Mouse (Mus musculus) small intestine, adult 2 months (tissue): ENCODE results near the gene Gm10999. TPM values are rescaled to one million over a fixed set of nuclear protein-coding genes. Genes with fewer than 3 reads are reported as not detected.
"Not testable (repeated sequence)": the region's sequence is repeated elsewhere in the genome, so short reads cannot be mapped to it uniquely, and the experiment has no call there.

Experiments
- H3K27ac ChIP-seq: fragments of 200-500 bp; 2 replicates; pipeline ENCODE4 v1.5.1; 2012; ENCODE audit warnings: low read depth, low read length, control low read depth, inconsistent platforms; ENCODE audit not compliant: insufficient read depth
- H3K27me3 ChIP-seq: fragments of 200-500 bp; 2 replicates; pipeline ENCODE4 v1.6.1; 2012; ENCODE audit warnings: mild to moderate bottlenecking, moderate library complexity, low read length, inconsistent platforms; ENCODE audit not compliant: control insufficient read depth, insufficient read depth
- H3K36me3 ChIP-seq: fragments of 200-500 bp; 2 replicates; pipeline ENCODE4 v1.6.1; 2012; ENCODE audit warnings: mild to moderate bottlenecking, low read length, control low read depth, inconsistent platforms; ENCODE audit not compliant: control insufficient read depth, insufficient read depth
- H3K4me1 ChIP-seq: fragments of 200-500 bp; 2 replicates; pipeline ENCODE4 v1.6.1; 2012; ENCODE audit warnings: low read length, inconsistent platforms, mixed read lengths; ENCODE audit not compliant: control insufficient read depth, insufficient read depth, insufficient read length
- H3K4me3 ChIP-seq: fragments of 200-500 bp; 2 replicates; pipeline ENCODE4 v1.5.1; 2012; ENCODE audit warnings: low read depth, mild to moderate bottlenecking, control low read depth, inconsistent platforms, low read length, moderate library complexity
- CTCF ChIP-seq: fragments of 200-500 bp; IDR thresholded peaks from 2 replicates; pipeline ENCODE4 v1.5.1; 2012; ENCODE audit warnings: low read depth, mild to moderate bottlenecking, control low read depth, inconsistent platforms, low read length, moderate library complexity, mixed read lengths; ENCODE audit not compliant: insufficient replicate concordance, insufficient read length; ENCODE audit errors: extremely low read depth
- POLR2A ChIP-seq: fragments of 200-500 bp; IDR thresholded peaks from 2 replicates; pipeline ENCODE4 v1.6.1; 2012; ENCODE audit warnings: low read depth, mild to moderate bottlenecking, control low read depth, inconsistent platforms, low read length, moderate library complexity
- WGBS: fragments of 180-500 bp; shearing (Covaris S2); methylation state at CpG from one replicate; pipeline ENCODE4 v1.1.7; 2018; 5-methylcytosine and 5-hydroxymethylcytosine counted together
- polyA plus RNA-seq: library from polyadenylated mRNA; depleted of rRNA; stranded (reverse); fragments of >200 nt; gene quantifications from 2 replicates; pipeline ENCODE4 v1.2.3, GENCODE M21; 2012; rRNA removed

The Gm10999 gene
- polyA plus RNA-seq, result not detected in 2 replicates

GRCm38 (mm10) chr8:129131561-129131960 lies at the start of gene Gm10999:
Gene Gm10999 (minus strand): TSS chr8:129131661.
- H3K36me3 ChIP-seq, result no peaks in the 10 kb centered on the region
- TF ChIP-seq POLR2A (no peak), CTCF (no peak)
- H3K4me1 ChIP-seq, result no peaks in the 10 kb centered on the region
- H3K27ac ChIP-seq, result no peak within 1 kb of the TSS
- H3K27me3 ChIP-seq, result no peaks in the 10 kb centered on the region
- H3K4me3 ChIP-seq, result no peak within 1 kb of the TSS
- WGBS, result 59% methylated on average over 1 of the region's 1 CpGs

- Histone ChIP-seq H3K36me3 (no peaks in the 10 kb centered on the region), H3K27ac (no peak overlapping the region), H3K4me3 (no peak overlapping the region), H3K4me1 (no peaks in the 10 kb centered on the region), H3K27me3 (no peaks in the 10 kb centered on the region)
- TF ChIP-seq CTCF (no peak), POLR2A (no peak)
Measured at GRCm38 (mm10) chr8:129133475-129133874, 2.0 kb upstream of the Gm10999 start.

GRCm38 (mm10) chr8:129115761-129116160 lies 15.7 kb downstream of the Gm10999 start:
- WGBS, result 57% methylated on average over 3 of the region's 3 CpGs
- H3K4me1 ChIP-seq, H3K27me3 ChIP-seq, H3K27ac ChIP-seq, H3K36me3 ChIP-seq, H3K4me3 ChIP-seq: not testable (repeated sequence)

Other genes starting within 250 kb of the Gm10999 start
- gene Ccdc7a, start 66.1 kb downstream of the Gm10999 start, polyA plus RNA-seq, result not detected in 2 replicates
- gene Ccdc7b, start 64.5 kb downstream of the Gm10999 start, polyA plus RNA-seq, result not detected in 2 replicates
- 0.14 and 0.39 TPM in 2 replicates for gene 2610044O15Rik8, start 102.7 kb upstream of the Gm10999 start, polyA plus RNA-seq